Mouse (Mus musculus) central nervous system, embryonic 14 days (tissue): ENCODE data around the gene Prrx1. TPM values are rescaled to one million over a fixed set of nuclear protein-coding genes. Genes with fewer than 3 reads are reported as not detected.

Experiments
- polyA plus RNA-seq: library from polyadenylated mRNA; depleted of rRNA; stranded (reverse); fragments of >200 nt; gene quantifications from 2 replicates; pipeline ENCODE4 v1.2.3, GENCODE M21; 2012; rRNA removed

Prrx1 gene
- 10.4 and 32.5 TPM in 2 replicates for polyA plus RNA-seq

GRCm38 (mm10) chr1:163313101-163313773, at the start of gene Prrx1:
Gene Prrx1, minus strand, starts transcription at chr1:163313710.

Other genes starting within 250 kb of the Prrx1 start
- not detected in 2 replicates for gene Mroh9, start 228.0 kb downstream of the Prrx1 start, polyA plus RNA-seq
- gene Gorab, start 90.0 kb upstream of the Prrx1 start, polyA plus RNA-seq = 14.8 and 15.6 TPM in 2 replicates